Mouse (Mus musculus) layer of hippocampus, adult 6 months (tissue): ENCODE data around the gene Rpl13. TPM values are rescaled to one million over a fixed set of nuclear protein-coding genes. Genes with fewer than 3 reads are reported as not detected.

Source experiments
- long read RNA-seq, 2 experiments: library from polyadenylated mRNA; unstranded; transcript quantifications; one replicate each; pipeline ENCODE4 v2.0.0; 2019 to 2020
- microRNA-seq: library from miRNA; unstranded; fragments of <30 nt; microRNA quantifications from one replicate; pipeline ENCODE4 v1.2.0, GENCODE M21; 2020
- polyA plus RNA-seq: library from polyadenylated mRNA; unstranded; fragments of <200 nt; fragmentation: Nextera tagmentation; gene quantifications from 2 replicates; pipeline ENCODE4 v1.2.3, GENCODE M21; 2021

Gene Rpl13
- 1,998 and 2,381 TPM in 2 replicates for polyA plus RNA-seq
- long read RNA-seq, experiment 1, transcript Rpl13-201 (6 exons, 780 nt): major isoform, 1,412 of 1,486 reads
- long read RNA-seq, experiment 1, partial matches to known transcripts: 55 of 1,486 reads
- long read RNA-seq, experiment 1, other reads (novel, unspliced or antisense): 19 of 1,486 reads
- long read RNA-seq, experiment 2, transcript Rpl13-201 (6 exons, 780 nt): major isoform, 112 of 125 reads
- long read RNA-seq, experiment 2, partial matches to known transcripts: 12 of 125 reads
- long read RNA-seq, experiment 2, other reads (novel, unspliced or antisense): 1 of 125 reads

DNA sequence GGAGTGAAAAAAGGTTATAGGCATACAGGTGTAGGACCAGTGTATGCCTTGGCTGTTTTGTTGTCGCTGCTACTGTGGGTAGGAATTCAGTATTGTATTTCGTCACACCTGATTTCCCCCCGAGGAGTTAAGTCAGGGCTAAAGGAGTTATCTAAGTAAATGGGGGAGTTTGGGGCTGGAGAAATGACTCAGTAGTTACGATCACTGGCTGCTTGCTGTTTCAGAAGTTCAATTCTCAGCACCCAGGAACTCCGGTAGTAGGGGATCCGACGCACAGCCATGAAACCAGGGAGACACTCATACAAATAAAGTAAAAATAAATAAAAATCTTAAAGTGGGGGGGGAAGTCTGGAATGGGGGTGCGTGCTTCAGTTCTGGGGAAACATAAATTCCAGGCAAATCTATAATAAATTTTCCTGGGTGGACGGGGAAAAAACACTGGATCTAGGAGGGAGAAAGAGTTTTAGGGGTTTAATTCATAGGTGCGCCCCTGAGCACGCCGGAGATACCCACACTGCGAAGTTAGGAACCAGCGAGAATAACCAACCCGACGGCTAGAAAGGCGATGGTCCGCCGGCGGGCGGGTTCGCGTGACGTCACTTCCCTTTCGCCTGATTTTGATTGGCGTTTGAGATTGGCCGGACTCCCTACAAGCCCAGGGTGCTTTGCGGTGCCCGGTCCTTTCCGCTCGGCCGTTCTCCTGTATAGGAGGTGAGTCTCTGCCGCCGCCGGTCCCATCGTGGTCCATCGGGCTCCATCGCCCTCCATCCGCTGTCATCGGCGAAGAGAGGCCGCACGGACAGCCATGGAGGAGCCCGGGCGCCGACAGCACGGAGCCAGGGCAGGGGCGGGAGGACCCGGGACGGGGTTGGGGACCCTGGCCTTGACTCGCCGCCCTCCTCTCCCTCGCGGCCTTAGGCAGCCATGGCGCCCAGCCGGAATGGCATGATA is at the start of gene Rpl13:
Gene Rpl13 (plus strand): TSS at position 616 of the 951 bp plus-strand sequence.

DNA sequence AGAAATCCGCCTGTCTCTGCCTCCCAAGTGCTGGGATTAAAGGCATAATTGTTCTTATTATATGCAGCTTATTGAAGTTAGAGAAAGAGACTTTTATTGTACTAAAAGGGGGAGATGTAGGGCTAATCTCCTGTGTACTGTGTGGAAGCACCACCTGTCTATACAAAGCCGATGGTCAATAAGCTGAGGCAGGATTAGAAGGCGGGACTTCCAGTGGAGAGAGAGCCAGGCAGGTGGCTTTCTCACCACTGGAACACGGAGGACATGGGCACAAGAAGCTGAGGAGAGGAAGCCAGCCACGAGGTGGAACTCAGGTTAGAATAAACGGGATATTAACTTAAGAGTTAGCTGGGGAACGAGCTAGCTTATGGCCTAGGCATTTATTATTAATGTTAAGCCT is 39.4 kb upstream of the Rpl13 start, which contains the start of gene Spg7:
Gene Spg7 (plus strand): TSS at position 222 of the 400 bp plus-strand sequence.

DNA sequence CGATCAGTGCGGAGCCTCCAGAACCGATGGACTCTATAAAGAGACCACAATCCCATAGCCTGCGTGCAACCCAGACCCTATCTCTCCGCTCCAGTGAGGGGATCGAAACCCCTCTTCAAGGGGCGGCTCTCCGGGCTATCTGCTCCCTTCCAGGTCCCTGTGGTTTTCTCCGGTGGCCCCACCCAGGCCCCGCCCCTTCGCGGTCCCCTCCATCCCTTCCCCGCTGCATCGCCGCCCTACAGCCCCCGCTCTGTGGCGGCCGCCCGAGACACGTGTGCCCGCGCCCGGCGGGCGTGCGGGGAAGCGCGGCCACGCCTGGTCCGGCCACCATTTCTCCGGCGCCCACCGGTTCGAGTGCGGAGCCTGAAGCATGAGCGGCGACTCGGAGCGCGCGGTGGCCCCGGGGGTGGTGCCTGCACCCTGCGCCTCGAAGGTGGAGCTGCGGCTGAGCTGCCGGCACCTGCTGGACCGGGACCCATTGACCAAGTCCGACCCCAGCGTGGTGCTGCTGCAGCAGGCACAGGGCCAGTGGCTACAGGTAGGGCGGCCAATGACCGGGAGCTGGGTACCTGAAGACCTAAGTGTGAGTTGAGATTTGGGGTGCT is 15.1 kb downstream of the Rpl13 start, which contains the start of gene Cpne7:
Gene Cpne7 (plus strand): TSS at position 248 of the 605 bp plus-strand sequence.

Small RNA genes within 50 kb of the gene (microRNA-seq; reads per million reads assigned to microRNA genes)
- gene Mir7079: not detected
- gene Mir7080: 384 reads per million, percentile 72 among the genes with 10 or more reads in this experiment

Other genes starting within 250 kb of the Rpl13 start
- 16.4 and 17.5 TPM in 2 replicates for gene Ankrd11, start 60.1 kb upstream of the Rpl13 start, polyA plus RNA-seq
- 16.7 and 17.1 TPM in 2 replicates for gene Spg7, start 39.4 kb upstream of the Rpl13 start, polyA plus RNA-seq
- gene Cpne7, start 15.0 kb downstream of the Rpl13 start, polyA plus RNA-seq: 65.9 and 75.3 TPM in 2 replicates
- 3.3 and 3.8 TPM in 2 replicates for gene Sult5a1, start 56.0 kb downstream of the Rpl13 start, polyA plus RNA-seq
- gene Dpep1, start 83.9 kb downstream of the Rpl13 start, polyA plus RNA-seq: 0.11 TPM in 1 of 2 replicates, not detected in the other
- 128 and 136 TPM in 2 replicates for gene Chmp1a, start 110.4 kb downstream of the Rpl13 start, polyA plus RNA-seq
- gene Spata33, start 110.5 kb downstream of the Rpl13 start, polyA plus RNA-seq: 10.6 and 10.8 TPM in 2 replicates
- gene Cdk10, start 122.5 kb downstream of the Rpl13 start, polyA plus RNA-seq: 59.9 and 65.7 TPM in 2 replicates
- 35.5 and 45.6 TPM in 2 replicates for gene Spata2l, start 133.9 kb downstream of the Rpl13 start, polyA plus RNA-seq
- gene Zfp276, start 151.8 kb downstream of the Rpl13 start, polyA plus RNA-seq: 3.7 and 3.8 TPM in 2 replicates
- gene Vps9d1, start 152.0 kb downstream of the Rpl13 start, polyA plus RNA-seq: 17.9 and 24.9 TPM in 2 replicates
- gene Fanca, start 216.2 kb downstream of the Rpl13 start, polyA plus RNA-seq: 0.63 and 0.97 TPM in 2 replicates
- 2.0 and 2.2 TPM in 2 replicates for gene Spire2, start 230.4 kb downstream of the Rpl13 start, polyA plus RNA-seq